Mouse (Mus musculus) kidney, postnatal 36 days (tissue): ENCODE measurements around the gene Cnih2.

Experiments
- DNase-seq, 2 experiments: peaks; one replicate each; pipeline ENCODE4 v3.0.0; 2021 to 2022; ENCODE audit warnings: mixed read lengths in 2 of 2

Cnih2 gene

GRCm38 (mm10) chr19:5067040-5067799 lies 31.1 kb downstream of the Cnih2 start:
- DNase-seq = no peak

DNA sequence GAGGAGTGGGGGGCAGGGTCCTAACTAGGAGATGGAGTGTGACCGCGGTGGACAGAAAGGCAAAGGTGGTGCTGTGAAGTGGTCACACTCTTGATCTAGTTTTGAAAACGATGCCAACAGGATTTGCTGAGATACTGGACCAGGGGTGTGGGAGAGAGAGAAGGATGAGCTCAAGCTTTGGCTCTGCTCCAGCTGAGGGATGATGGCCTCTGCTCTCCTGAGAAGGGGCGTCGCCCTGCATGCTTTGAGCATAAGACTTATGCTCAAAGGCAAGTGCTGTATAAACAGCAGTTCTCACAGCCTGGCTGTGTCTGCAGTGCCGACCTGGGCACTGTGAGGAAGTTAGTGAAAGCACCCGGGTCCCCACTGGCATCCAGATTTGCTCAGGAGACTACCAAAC lies 33.2 kb downstream of the Cnih2 start:
- no peak for DNase-seq

DNA sequence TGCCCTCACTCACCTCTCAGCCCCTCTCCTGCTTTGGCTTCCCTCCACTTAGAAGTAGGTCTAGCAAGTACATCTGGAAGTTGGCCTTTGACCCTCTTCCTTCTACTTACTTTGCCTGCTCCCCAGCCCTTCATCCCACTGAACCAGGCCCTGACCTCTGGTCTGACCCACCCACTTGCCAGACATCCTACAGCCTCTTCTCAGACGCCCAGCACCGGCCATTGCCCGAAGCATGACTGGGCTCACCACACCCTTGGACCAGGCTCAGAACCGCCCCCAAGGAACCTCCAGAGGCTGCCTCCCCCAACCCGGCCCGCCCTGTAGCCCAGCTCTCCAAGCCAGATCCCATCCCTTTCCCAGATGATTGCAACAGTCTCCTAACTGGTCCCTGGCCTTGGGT lies 35.9 kb downstream of the Cnih2 start:
- DNase-seq = no peak

DNA sequence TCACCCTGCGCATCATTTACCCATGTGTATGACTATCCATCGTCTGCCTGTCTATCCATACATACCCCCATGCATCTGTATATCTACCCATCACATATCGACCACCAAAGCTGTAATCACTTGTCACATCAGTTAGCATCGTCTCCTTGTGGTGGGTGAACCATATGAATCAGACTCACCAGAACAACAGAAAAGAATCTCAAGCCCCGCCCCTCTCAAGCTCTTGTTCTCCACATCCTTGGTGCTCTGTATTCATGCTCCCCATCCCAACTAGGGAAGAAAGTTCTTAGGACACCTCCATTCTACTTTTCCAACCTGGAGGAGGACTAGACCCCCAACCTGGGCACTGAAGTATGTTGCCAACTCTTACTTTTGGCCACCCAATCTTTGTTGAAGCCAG lies 36.3 kb downstream of the Cnih2 start:
- DNase-seq = no peak

DNA sequence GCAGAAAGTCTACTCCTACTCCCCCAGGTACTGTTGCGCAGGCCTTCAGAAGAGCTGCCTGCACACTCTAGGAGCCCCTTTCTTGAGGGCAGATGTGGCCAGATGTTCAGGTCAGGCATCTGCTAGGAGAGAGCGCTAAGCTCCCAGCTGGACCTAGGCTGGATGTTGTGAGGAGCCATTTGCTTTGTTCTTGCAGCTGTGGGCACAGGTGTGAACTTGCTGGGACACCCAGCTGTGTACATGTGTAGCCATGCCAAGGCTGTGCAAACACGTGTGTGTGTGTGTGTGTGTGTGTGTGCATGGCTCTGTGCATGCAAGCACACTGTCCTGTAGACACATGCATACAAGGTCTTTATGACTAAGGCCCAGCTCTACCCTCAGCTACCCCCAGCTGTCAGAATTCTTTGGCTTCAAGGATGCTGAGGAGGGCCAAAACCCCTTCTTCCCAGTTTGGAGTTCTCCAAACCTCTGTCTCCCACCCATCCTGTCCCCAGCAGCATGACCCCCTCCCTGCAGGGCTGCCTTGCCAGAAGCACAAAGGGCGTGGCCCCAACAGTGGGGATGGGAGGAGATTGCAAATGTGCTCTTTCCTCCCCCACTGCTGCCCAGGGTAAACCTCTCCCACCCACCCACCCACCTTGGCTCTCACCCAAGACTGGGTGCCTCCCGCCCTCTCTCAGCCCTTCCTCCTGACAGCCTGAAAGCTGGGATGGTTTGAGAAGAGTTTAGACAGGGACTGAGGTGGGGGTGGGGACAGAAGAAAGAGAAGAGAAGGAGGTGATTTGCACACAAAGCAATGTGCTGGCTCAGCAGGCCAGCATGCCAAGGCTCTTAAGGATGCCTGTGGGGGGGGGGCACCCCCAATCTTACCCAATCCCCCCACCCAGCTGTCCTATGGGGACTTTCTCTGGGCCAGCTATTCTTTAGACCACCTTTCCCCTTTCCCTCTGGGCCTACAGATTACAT lies 37.7 kb downstream of the Cnih2 start:
- DNase-seq = no peak

DNA sequence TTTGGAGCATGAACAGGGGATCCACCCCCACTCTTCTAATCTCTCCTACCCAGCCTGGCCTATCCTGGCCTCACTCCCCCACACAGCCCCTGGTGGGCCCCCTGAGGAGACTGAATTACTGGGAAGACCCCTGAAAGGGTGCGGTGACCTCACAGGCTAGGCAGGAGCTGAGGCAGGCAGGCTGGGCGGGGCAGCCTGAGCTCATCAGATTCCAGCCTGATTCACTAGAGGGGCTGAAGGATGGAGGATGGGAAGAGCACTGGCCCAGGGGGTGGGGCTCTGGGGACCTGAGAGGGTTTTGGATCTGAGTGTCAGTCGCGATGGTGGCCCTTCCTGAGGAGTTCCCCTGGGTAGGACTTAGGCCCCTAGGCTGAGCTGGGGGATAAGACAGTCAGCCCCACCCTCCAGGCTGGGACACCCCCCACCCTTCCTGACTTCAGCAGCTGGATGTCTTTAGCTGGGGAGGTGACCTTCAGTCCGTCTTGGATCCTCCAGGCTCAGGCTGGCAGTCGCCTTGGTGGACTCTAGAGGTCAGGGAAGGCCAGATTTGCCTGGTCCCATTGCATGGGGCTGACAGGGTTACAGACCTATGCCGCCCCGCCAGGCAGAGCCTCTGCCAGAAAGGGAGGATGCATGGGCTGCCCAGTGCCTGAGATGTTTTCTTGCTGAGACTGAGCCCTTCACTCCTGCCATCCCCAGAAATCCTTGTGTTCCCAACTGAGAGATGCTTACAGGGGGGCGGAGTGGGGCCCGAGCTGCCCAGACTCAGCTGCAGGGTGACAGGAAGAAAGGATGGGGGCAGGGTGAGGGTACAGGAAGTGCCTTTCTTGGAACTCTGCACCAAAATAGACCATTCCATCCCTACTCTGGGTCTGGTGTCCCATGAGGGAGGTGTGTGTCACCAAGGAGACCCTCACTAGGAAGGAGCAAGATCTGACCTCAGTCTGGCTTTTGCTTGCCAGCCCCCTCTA lies 39.2 kb downstream of the Cnih2 start:
- peak; percentile 29 to 43 for DNase-seq

DNA sequence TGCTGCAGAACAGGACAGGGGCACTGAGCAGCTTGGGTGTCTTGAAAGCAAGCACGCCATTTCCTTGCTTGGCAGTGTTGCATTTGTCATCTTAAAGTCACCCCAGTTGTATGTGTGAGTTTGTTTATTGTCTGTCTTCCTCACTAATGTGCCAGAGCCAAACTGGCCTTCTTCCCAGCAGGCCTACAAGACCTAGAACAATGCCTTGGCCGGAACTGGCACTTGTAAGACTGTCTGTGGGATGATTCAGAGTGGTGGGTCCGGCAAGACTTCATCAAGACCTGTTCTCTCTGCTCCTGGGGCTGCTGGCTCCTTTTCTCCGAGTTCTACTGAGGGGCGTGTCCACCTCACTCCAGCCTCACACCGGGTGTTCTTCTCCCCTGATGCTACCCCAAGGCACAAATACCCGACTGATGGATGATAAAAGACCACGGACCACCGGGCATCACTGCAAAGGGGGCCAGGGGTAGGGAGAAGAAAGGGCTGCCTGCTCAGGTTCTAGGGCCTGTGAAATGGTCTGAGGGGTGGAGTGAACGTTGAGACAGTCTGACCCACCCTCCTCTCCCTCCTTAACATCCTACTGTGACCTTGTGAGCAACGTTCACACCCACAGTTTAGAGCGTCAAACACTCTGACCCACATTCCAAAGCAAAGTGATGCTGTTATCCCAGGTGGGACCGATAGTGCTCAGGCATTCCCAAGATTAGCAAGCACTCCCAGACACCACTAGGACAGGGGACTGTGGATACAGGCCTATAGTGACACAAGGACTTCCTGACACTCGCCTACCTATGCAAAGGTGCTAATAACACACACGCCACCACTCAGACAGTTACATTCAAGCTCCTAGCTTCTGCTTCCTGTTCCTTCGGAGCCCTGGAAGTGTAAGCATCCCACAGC lies 40.2 kb downstream of the Cnih2 start:
- DNase-seq = no peak

- peak in 1 of 2 experiments; percentile 59 for DNase-seq
Observed at GRCm38 (mm10) chr19:5056251-5056650, 42.1 kb downstream of the Cnih2 start.

DNA sequence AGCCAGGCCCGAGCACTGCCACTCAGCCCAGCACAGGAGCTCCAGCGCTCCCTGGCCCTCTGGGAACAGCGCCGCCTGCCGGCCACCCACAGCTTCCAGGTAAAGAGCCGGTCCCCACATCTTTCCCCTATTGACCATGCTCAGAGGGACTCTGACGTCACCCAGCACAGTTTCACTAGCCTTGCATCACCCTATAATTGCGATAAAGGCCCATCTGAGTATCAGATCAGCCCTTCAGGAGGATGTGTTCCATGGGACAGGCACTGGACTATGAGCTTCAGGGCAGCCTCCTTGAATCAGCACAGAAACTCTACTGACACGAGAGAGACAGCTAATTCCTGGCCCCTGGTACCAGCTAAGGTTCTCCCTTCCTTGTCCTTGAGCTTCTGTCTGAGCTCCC lies 44.4 kb downstream of the Cnih2 start:
- DNase-seq = peak; percentile 45 to 84

DNA sequence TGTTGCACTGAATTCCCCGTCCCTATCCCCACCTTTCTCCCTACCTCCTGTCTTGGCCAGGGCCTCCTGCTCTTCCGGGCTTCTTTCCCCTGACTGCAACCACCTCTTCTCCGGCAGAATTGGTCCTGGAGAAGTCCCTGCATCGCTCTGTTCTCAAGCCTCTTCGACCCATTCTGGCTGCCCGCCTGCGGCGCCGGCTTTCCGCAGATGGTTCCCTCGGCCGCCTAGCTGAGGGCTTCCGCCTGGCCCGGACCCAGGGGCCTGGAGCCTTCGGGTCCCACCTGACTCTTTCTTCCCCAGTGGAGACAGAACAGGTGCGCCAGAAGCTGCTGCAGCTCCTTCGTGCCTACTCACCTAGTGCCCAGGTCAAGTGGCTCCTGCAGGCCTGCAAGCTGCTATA lies 45.5 kb downstream of the Cnih2 start:
- no peak for DNase-seq

DNA sequence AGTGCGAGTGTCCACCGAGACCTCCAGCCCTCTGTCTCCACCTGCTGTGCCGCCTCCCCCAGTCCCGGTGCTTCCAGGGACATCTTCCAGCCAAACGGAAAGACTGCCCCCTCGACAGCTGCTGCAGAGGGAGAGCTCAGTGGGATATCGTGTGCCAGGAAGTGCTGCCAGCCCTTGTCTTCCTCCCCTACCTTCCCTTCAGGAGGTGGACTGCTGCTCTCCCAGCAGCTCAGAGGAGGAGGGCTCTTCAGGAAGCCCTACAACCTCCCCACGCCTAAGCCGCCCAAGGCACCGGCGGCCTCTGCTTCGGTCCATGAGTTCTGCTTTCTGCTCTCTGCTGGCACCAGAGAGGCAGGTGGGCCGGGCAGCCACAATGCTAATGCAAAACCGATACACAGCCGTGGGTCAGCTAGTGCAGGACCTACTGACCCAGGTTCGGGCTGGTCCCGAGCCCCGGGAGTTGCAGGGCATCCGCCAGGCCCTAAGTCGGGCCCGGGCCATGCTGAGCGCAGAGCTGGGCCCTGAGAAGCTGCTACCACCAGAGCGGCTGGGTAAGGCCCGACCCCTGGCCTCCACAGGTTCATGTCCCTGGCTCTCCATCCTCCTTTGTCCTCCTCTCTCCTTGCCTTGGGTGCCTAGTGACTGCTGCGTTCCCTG lies 46.0 kb downstream of the Cnih2 start:
- no peak for DNase-seq

GRCm38 (mm10) chr19:5051515-5051914 lies 46.8 kb downstream of the Cnih2 start:
- no peak for DNase-seq

DNA sequence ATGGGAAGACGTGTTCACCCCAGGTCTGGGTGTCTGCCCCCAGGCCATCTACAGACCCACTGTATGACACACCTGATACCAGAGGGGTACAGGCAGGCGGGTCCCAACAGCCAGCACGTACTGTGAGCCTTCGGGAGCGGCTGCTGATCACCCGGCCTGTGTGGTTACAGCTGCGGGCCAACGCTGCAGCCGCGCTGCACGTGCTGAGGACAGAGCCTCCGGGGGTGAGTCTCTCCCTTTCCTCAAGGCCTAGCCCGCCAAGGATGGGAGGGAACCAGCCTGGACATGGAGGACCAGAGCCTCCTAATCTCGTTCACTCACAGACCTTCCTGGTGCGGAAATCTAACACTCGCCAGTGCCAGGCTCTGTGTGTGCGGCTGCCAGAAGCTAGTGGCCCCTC lies 47.3 kb downstream of the Cnih2 start:
- DNase-seq = no peak

GRCm38 (mm10) chr19:5050047-5050905 lies 48.0 kb downstream of the Cnih2 start, which contains the start of gene Rin1:
Rin1 (plus strand) TSS chr19:5050481.
- peak; percentile 59 to 62 for DNase-seq

DNA sequence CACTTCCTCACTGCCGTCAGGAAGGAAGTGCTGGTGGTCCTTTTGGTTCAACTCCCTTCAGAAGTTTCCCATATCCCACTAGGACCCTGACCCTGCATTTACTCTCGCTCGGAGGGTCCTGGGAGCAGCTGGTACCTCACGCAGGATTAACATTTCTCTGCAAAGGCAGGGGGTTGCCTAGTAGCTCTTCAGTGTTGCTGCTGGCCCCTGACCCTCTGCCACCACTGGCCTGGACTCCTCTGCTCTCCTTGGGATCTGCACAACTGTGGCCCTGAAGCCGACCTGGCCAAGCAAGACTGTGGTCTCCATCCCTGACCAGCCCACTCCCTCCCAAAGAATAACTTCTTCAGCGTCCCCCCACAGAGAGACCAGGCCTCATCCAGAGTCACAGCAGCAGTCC lies 49.0 kb downstream of the Cnih2 start:
- DNase-seq = no peak

- no peak for DNase-seq
Observed at GRCm38 (mm10) chr19:5048138-5049056, 49.9 kb downstream of the Cnih2 start.

DNA sequence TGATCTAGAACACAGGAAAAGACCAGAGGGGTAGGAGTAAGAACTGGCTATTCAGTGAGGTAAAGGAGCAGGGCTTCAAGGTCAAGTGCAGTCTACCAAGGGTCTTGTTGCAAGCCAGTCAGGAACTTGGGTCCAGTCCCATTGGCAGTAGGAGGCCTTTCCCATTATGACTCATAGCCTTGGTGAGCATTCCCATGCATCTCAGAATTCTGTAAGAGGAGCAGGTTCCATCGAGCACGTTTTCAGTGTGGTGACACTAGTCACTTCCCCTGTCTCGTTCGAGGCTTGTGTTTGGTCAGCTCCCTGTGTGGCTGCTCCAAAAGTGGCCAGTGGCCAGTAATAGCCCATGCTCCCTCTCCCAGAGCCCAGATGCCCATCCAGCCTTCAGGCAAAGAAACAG lies 52.8 kb downstream of the Cnih2 start:
- no peak for DNase-seq
